Mouse (Mus musculus): ENCODE results near the gene Stab2. TPM values are rescaled to one million over a fixed set of nuclear protein-coding genes. Genes with fewer than 3 reads are reported as not detected.

Gene Stab2
- polyA plus RNA-seq, 1 experiment from 2014 or later: 0.17 TPM

- WGBS: 80% methylated on average over 8 of the region's 8 CpGs
- H3K27me3 ChIP-seq (ENCODE audit: control insufficient read depth, insufficient read depth, low read length): no peaks in the 10 kb centered on the region
- H3K9me3 ChIP-seq (ENCODE audit: control insufficient read depth, low read length): no peaks in the 10 kb centered on the region
- H3K9ac ChIP-seq (ENCODE audit: low read length): no peak overlapping the region
- TF ChIP-seq CTCF (IDR thresholded peaks at IDR 0.05; ENCODE audit: low read depth) (no peak), EP300 (optimal IDR thresholded peaks at IDR 0.05) (no peak)
- ATAC-seq (ENCODE audit: low FRiP score, low TSS enrichment) (no peak), DNase-seq (ENCODE audit: low spot score) (no peak)
- H3K36me3 ChIP-seq (ENCODE audit: control insufficient read depth, insufficient read depth, low read length): no peaks in the 10 kb centered on the region
- H3K4me1 ChIP-seq (replicated peaks; ENCODE audit: control insufficient read depth, insufficient read depth): no peaks in the 10 kb centered on the region
- no peak overlapping the region for H3K27ac ChIP-seq (replicated peaks)
- H3K4me3 ChIP-seq (ENCODE audit: low read depth, low read length): no peak overlapping the region
- H3K4me2 ChIP-seq (replicated peaks; ENCODE audit: low read depth): no peak overlapping the region
Observed at GRCm38 (mm10) chr10:87032768-87033167, 24.9 kb upstream of the Stab2 start.

GRCm38 (mm10) chr10:87024884-87025283, 17.1 kb upstream of the Stab2 start:
- WGBS: 2% methylated on average over 8 of the region's 10 CpGs
- H3K4me2 ChIP-seq (replicated peaks; ENCODE audit: low read depth): no peak overlapping the region

GRCm38 (mm10) chr10:87020711-87021110, 12.9 kb upstream of the Stab2 start:
- no peaks in the 10 kb centered on the region for H3K36me3 ChIP-seq (ENCODE audit: control insufficient read depth, insufficient read depth, low read length)
- no peak for TF ChIP-seq EP300 (optimal IDR thresholded peaks at IDR 0.05)
- TF ChIP-seq CTCF (IDR thresholded peaks at IDR 0.05; ENCODE audit: low read depth): peak; percentile 63
- no peaks in the 10 kb centered on the region for H3K27me3 ChIP-seq (ENCODE audit: control insufficient read depth, insufficient read depth, low read length)
- H3K4me3 ChIP-seq (ENCODE audit: low read depth, low read length): no peak overlapping the region
- no peak overlapping the region for H3K9ac ChIP-seq (ENCODE audit: low read length)
- no peak for ATAC-seq (ENCODE audit: low FRiP score, low TSS enrichment)
- H3K4me1 ChIP-seq (replicated peaks; ENCODE audit: control insufficient read depth, insufficient read depth): no peaks in the 10 kb centered on the region
- no peak overlapping the region for H3K27ac ChIP-seq (replicated peaks)
- peak; percentile 53 for DNase-seq (ENCODE audit: low spot score)
- 54% methylated on average over 14 of the region's 16 CpGs for WGBS
- no peaks in the 10 kb centered on the region for H3K9me3 ChIP-seq (ENCODE audit: control insufficient read depth, low read length)
- no peak overlapping the region for H3K4me2 ChIP-seq (replicated peaks; ENCODE audit: low read depth)

More at GRCm38 (mm10) chr10:87024884-87025283, 17.1 kb upstream of the Stab2 start:
- Histone ChIP-seq H3K4me3 (ENCODE audit: low read depth, low read length) (no peak overlapping the region), H3K9ac (ENCODE audit: low read length) (no peak overlapping the region), H3K27ac (replicated peaks) (no peak overlapping the region), H3K9me3 (ENCODE audit: control insufficient read depth, low read length) (no peaks in the 10 kb centered on the region), H3K27me3 (ENCODE audit: control insufficient read depth, insufficient read depth, low read length) (no peaks in the 10 kb centered on the region; the same call in 1 of the 2 replicates), H3K36me3 (ENCODE audit: control insufficient read depth, insufficient read depth, low read length) (no peaks in the 10 kb centered on the region), H3K4me1 (replicated peaks; ENCODE audit: control insufficient read depth, insufficient read depth) (no peaks in the 10 kb centered on the region)
- ATAC-seq (ENCODE audit: low FRiP score, low TSS enrichment) (peak; percentile 89), DNase-seq (ENCODE audit: low spot score) (peak; percentile 86)
- TF ChIP-seq CTCF (IDR thresholded peaks at IDR 0.05; ENCODE audit: low read depth) (peak; percentile 97), EP300 (optimal IDR thresholded peaks at IDR 0.05) (no peak)

- TF ChIP-seq EP300 (optimal IDR thresholded peaks at IDR 0.05) (no peak), CTCF (IDR thresholded peaks at IDR 0.05; ENCODE audit: low read depth) (no peak)
- H3K9me3 ChIP-seq (ENCODE audit: control insufficient read depth, low read length): no peaks in the 10 kb centered on the region
Observed at GRCm38 (mm10) chr10:87018876-87019275, 11.1 kb upstream of the Stab2 start.

GRCm38 (mm10) chr10:87016151-87016692, 8.4 kb upstream of the Stab2 start:
- Histone ChIP-seq H3K9ac (ENCODE audit: low read length) (no peak overlapping the region), H3K27me3 (ENCODE audit: control insufficient read depth, insufficient read depth, low read length) (no peaks in the 10 kb centered on the region), H3K9me3 (ENCODE audit: control insufficient read depth, low read length) (no peaks in the 10 kb centered on the region), H3K4me2 (replicated peaks; ENCODE audit: low read depth) (0 out of 2 replicates have a peak overlapping the region, but pooled peaks have one; percentile 3), H3K27ac (replicated peaks) (0 out of 2 replicates have a peak overlapping the region, but pooled peaks have one; percentile 14), H3K4me1 (replicated peaks; ENCODE audit: control insufficient read depth, insufficient read depth) (no peaks in the 10 kb centered on the region), H3K36me3 (ENCODE audit: control insufficient read depth, insufficient read depth, low read length) (no peaks in the 10 kb centered on the region), H3K4me3 (ENCODE audit: low read depth, low read length) (no peak overlapping the region)
- WGBS: 38% methylated on average over 9 of the region's 9 CpGs
- peak; percentile 70 for ATAC-seq (ENCODE audit: low FRiP score, low TSS enrichment)
- DNase-seq (ENCODE audit: low spot score): peak; percentile 30
- TF ChIP-seq EP300 (optimal IDR thresholded peaks at IDR 0.05): no peak
- no peak for TF ChIP-seq CTCF (IDR thresholded peaks at IDR 0.05; ENCODE audit: low read depth)

More at GRCm38 (mm10) chr10:87018876-87019275, 11.1 kb upstream of the Stab2 start:
- DNase-seq (ENCODE audit: low spot score) (no peak), ATAC-seq (ENCODE audit: low FRiP score, low TSS enrichment) (no peak)
- no peak overlapping the region for H3K27ac ChIP-seq (replicated peaks)
- H3K9ac ChIP-seq (ENCODE audit: low read length): no peak overlapping the region
- no peak overlapping the region for H3K4me2 ChIP-seq (replicated peaks; ENCODE audit: low read depth)
- H3K27me3 ChIP-seq (ENCODE audit: control insufficient read depth, insufficient read depth, low read length): no peaks in the 10 kb centered on the region
- no peaks in the 10 kb centered on the region for H3K4me1 ChIP-seq (replicated peaks; ENCODE audit: control insufficient read depth, insufficient read depth)
- H3K36me3 ChIP-seq (ENCODE audit: control insufficient read depth, insufficient read depth, low read length): no peaks in the 10 kb centered on the region
- WGBS: 65% methylated on average over 9 of the region's 9 CpGs
- no peak overlapping the region for H3K4me3 ChIP-seq (ENCODE audit: low read depth, low read length)

GRCm38 (mm10) chr10:87015403-87015802, 7.6 kb upstream of the Stab2 start:
- no peaks in the 10 kb centered on the region for H3K27me3 ChIP-seq (ENCODE audit: control insufficient read depth, insufficient read depth, low read length)
- H3K4me2 ChIP-seq (replicated peaks; ENCODE audit: low read depth): no peak overlapping the region
- 38% methylated on average over 5 of the region's 5 CpGs for WGBS
- H3K4me1 ChIP-seq (replicated peaks; ENCODE audit: control insufficient read depth, insufficient read depth): no peaks in the 10 kb centered on the region
- TF ChIP-seq EP300 (optimal IDR thresholded peaks at IDR 0.05): no peak
- TF ChIP-seq CTCF (IDR thresholded peaks at IDR 0.05; ENCODE audit: low read depth): no peak
- no peak overlapping the region for H3K9ac ChIP-seq (ENCODE audit: low read length)
- H3K4me3 ChIP-seq (ENCODE audit: low read depth, low read length): no peak overlapping the region
- no peak for ATAC-seq (ENCODE audit: low FRiP score, low TSS enrichment)
- H3K36me3 ChIP-seq (ENCODE audit: control insufficient read depth, insufficient read depth, low read length): no peaks in the 10 kb centered on the region
- H3K27ac ChIP-seq (replicated peaks): no peak overlapping the region
- DNase-seq (ENCODE audit: low spot score): no peak
- H3K9me3 ChIP-seq (ENCODE audit: control insufficient read depth, low read length): no peaks in the 10 kb centered on the region
